Mouse (Mus musculus): ENCODE measurements at regions not wholly inside any gene's neighbourhood (a gene's known extent, or its start where the extent isn't known, plus 50 kb on each side); places are given as distances from the start of the nearest gene placed in this dataset.

GRCm38 (mm10) chr7:123642596-123642995 lies 142.3 kb upstream of the Zkscan2 start:
- no peaks in the 10 kb centered on the region for H3K27me3 ChIP-seq (ENCODE audit: control insufficient read depth, insufficient read depth, low read length)
- no peak overlapping the region for H3K9ac ChIP-seq (ENCODE audit: low read length)
- DNase-seq (ENCODE audit: low spot score, missing footprints), result no peak
- no peak overlapping the region for H3K27ac ChIP-seq (ENCODE audit: low read depth, low read length)
- H3K4me1 ChIP-seq (ENCODE audit: control insufficient read depth, insufficient read depth, low read length), result no peaks in the 10 kb centered on the region
- no peak overlapping the region for H3K4me2 ChIP-seq
- ATAC-seq (ENCODE audit: low FRiP score), result peak; percentile 77
- H3K4me3 ChIP-seq (ENCODE audit: low read depth, low read length), result no peak overlapping the region
- H3K36me3 ChIP-seq (ENCODE audit: control insufficient read depth, insufficient read depth, low read length), result no peaks in the 10 kb centered on the region
- H3K9me3 ChIP-seq (ENCODE audit: control insufficient read depth, low read length), result no peaks in the 10 kb centered on the region
- WGBS, result 40% methylated on average over 4 of the region's 4 CpGs

- Histone ChIP-seq H3K36me3 (ENCODE audit: control insufficient read depth, insufficient read depth, low read length) (no peaks in the 10 kb centered on the region), H3K27me3 (ENCODE audit: control insufficient read depth, insufficient read depth, low read length) (no peaks in the 10 kb centered on the region), H3K27ac (ENCODE audit: low read depth, low read length) (no peak overlapping the region), H3K4me2 (no peak overlapping the region), H3K9me3 (ENCODE audit: control insufficient read depth, low read length) (no peaks in the 10 kb centered on the region), H3K9ac (ENCODE audit: low read length) (no peak overlapping the region), H3K4me3 (ENCODE audit: low read depth, low read length) (no peak overlapping the region), H3K4me1 (ENCODE audit: control insufficient read depth, insufficient read depth, low read length) (no peaks in the 10 kb centered on the region)
- no peak for DNase-seq (ENCODE audit: low spot score, missing footprints)
- ATAC-seq (ENCODE audit: low FRiP score), result no peak
- 56% methylated on average over 2 of the region's 2 CpGs for WGBS
Observed at GRCm38 (mm10) chr7:123643426-123643825, 143.2 kb upstream of the Zkscan2 start.

- ATAC-seq (ENCODE audit: low FRiP score) (no peak), DNase-seq (ENCODE audit: low spot score, missing footprints) (no peak)
- H3K9ac ChIP-seq (ENCODE audit: low read length), result no peak overlapping the region
- no peaks in the 10 kb centered on the region for H3K36me3 ChIP-seq (ENCODE audit: control insufficient read depth, insufficient read depth, low read length)
- no peaks in the 10 kb centered on the region for H3K9me3 ChIP-seq (ENCODE audit: control insufficient read depth, low read length)
- 93% methylated on average over 3 of the region's 3 CpGs for WGBS
- H3K27ac ChIP-seq (ENCODE audit: low read depth, low read length), result no peak overlapping the region
- H3K4me1 ChIP-seq (ENCODE audit: control insufficient read depth, insufficient read depth, low read length), result no peaks in the 10 kb centered on the region
- no peak overlapping the region for H3K4me3 ChIP-seq (ENCODE audit: low read depth, low read length)
- no peaks in the 10 kb centered on the region for H3K27me3 ChIP-seq (ENCODE audit: control insufficient read depth, insufficient read depth, low read length)
- no peak overlapping the region for H3K4me2 ChIP-seq
Observed at GRCm38 (mm10) chr7:123645521-123645920, 145.3 kb upstream of the Zkscan2 start.

- Histone ChIP-seq H3K4me1 (ENCODE audit: control insufficient read depth, insufficient read depth, low read length) (no peaks in the 10 kb centered on the region), H3K36me3 (ENCODE audit: control insufficient read depth, insufficient read depth, low read length) (no peaks in the 10 kb centered on the region), H3K27ac (ENCODE audit: low read depth, low read length) (no peak overlapping the region), H3K27me3 (ENCODE audit: control insufficient read depth, insufficient read depth, low read length) (no peaks in the 10 kb centered on the region), H3K4me2 (no peak overlapping the region), H3K9me3 (ENCODE audit: control insufficient read depth, low read length) (no peaks in the 10 kb centered on the region), H3K9ac (ENCODE audit: low read length) (no peak overlapping the region), H3K4me3 (ENCODE audit: low read depth, low read length) (no peak overlapping the region)
- 52% methylated on average over 5 of the region's 5 CpGs for WGBS
- no peak for DNase-seq (ENCODE audit: low spot score, missing footprints)
- no peak for ATAC-seq (ENCODE audit: low FRiP score)
Observed at GRCm38 (mm10) chr7:123665459-123665858, 165.2 kb upstream of the Zkscan2 start.

- ATAC-seq (ENCODE audit: low FRiP score), result no peak
- no peaks in the 10 kb centered on the region for H3K36me3 ChIP-seq (ENCODE audit: control insufficient read depth, insufficient read depth, low read length)
- H3K4me1 ChIP-seq (ENCODE audit: control insufficient read depth, insufficient read depth, low read length), result no peaks in the 10 kb centered on the region
Observed at GRCm38 (mm10) chr7:123684762-123685161, 184.5 kb upstream of the Zkscan2 start.

GRCm38 (mm10) chr7:123686547-123686946 lies 186.3 kb upstream of the Zkscan2 start:
- Histone ChIP-seq H3K9me3 (ENCODE audit: control insufficient read depth, low read length) (no peaks in the 10 kb centered on the region), H3K9ac (ENCODE audit: low read length) (no peak overlapping the region), H3K27ac (ENCODE audit: low read depth, low read length) (no peak overlapping the region), H3K4me3 (ENCODE audit: low read depth, low read length) (no peak overlapping the region), H3K27me3 (ENCODE audit: control insufficient read depth, insufficient read depth, low read length) (no peaks in the 10 kb centered on the region), H3K4me1 (ENCODE audit: control insufficient read depth, insufficient read depth, low read length) (no peaks in the 10 kb centered on the region), H3K36me3 (ENCODE audit: control insufficient read depth, insufficient read depth, low read length) (no peaks in the 10 kb centered on the region), H3K4me2 (no peak overlapping the region)
- WGBS, result 84% methylated on average over 3 of the region's 3 CpGs
- DNase-seq (ENCODE audit: low spot score, missing footprints) (no peak), ATAC-seq (ENCODE audit: low FRiP score) (no peak)

More at GRCm38 (mm10) chr7:123684762-123685161, 184.5 kb upstream of the Zkscan2 start:
- Histone ChIP-seq H3K27me3 (ENCODE audit: control insufficient read depth, insufficient read depth, low read length) (no peaks in the 10 kb centered on the region), H3K9ac (ENCODE audit: low read length) (no peak overlapping the region), H3K9me3 (ENCODE audit: control insufficient read depth, low read length) (no peaks in the 10 kb centered on the region), H3K27ac (ENCODE audit: low read depth, low read length) (no peak overlapping the region), H3K4me2 (no peak overlapping the region), H3K4me3 (ENCODE audit: low read depth, low read length) (no peak overlapping the region)
- no peak for DNase-seq (ENCODE audit: low spot score, missing footprints)
- WGBS, result 90% methylated on average over 3 of the region's 3 CpGs

GRCm38 (mm10) chr7:123731016-123731415 lies 230.8 kb upstream of the Zkscan2 start:
- no peaks in the 10 kb centered on the region for H3K36me3 ChIP-seq (ENCODE audit: control insufficient read depth, insufficient read depth, low read length)
- 82% methylated on average over 4 of the region's 4 CpGs for WGBS

GRCm38 (mm10) chr7:123733061-123733460 lies 232.8 kb upstream of the Zkscan2 start:
- H3K9ac ChIP-seq (ENCODE audit: low read length), result no peak overlapping the region
- 87% methylated on average over 3 of the region's 3 CpGs for WGBS
- H3K4me2 ChIP-seq, result no peak overlapping the region
- DNase-seq (ENCODE audit: low spot score, missing footprints) (no peak), ATAC-seq (ENCODE audit: low FRiP score) (no peak)
- no peaks in the 10 kb centered on the region for H3K27me3 ChIP-seq (ENCODE audit: control insufficient read depth, insufficient read depth, low read length)
- no peak overlapping the region for H3K4me3 ChIP-seq (ENCODE audit: low read depth, low read length)
- H3K27ac ChIP-seq (ENCODE audit: low read depth, low read length), result no peak overlapping the region
- no peaks in the 10 kb centered on the region for H3K9me3 ChIP-seq (ENCODE audit: control insufficient read depth, low read length)
- H3K4me1 ChIP-seq (ENCODE audit: control insufficient read depth, insufficient read depth, low read length), result no peaks in the 10 kb centered on the region
- no peaks in the 10 kb centered on the region for H3K36me3 ChIP-seq (ENCODE audit: control insufficient read depth, insufficient read depth, low read length)

More at GRCm38 (mm10) chr7:123731016-123731415, 230.8 kb upstream of the Zkscan2 start:
- no peak overlapping the region for H3K4me2 ChIP-seq
- no peak overlapping the region for H3K27ac ChIP-seq (ENCODE audit: low read depth, low read length)
- no peak for ATAC-seq (ENCODE audit: low FRiP score)
- no peak for DNase-seq (ENCODE audit: low spot score, missing footprints)
- H3K9me3 ChIP-seq (ENCODE audit: control insufficient read depth, low read length), result no peaks in the 10 kb centered on the region
- no peak overlapping the region for H3K4me3 ChIP-seq (ENCODE audit: low read depth, low read length)
- H3K9ac ChIP-seq (ENCODE audit: low read length), result no peak overlapping the region
- no peaks in the 10 kb centered on the region for H3K27me3 ChIP-seq (ENCODE audit: control insufficient read depth, insufficient read depth, low read length)
- no peaks in the 10 kb centered on the region for H3K4me1 ChIP-seq (ENCODE audit: control insufficient read depth, insufficient read depth, low read length)

- Histone ChIP-seq H3K4me3 (ENCODE audit: low read depth, low read length) (no peak overlapping the region), H3K36me3 (ENCODE audit: control insufficient read depth, insufficient read depth, low read length) (no peaks in the 10 kb centered on the region), H3K9ac (ENCODE audit: low read length) (no peak overlapping the region), H3K4me1 (ENCODE audit: control insufficient read depth, insufficient read depth, low read length) (no peaks in the 10 kb centered on the region), H3K27ac (ENCODE audit: low read depth, low read length) (no peak overlapping the region), H3K9me3 (ENCODE audit: control insufficient read depth, low read length) (no peaks in the 10 kb centered on the region), H3K4me2 (no peak overlapping the region), H3K27me3 (ENCODE audit: control insufficient read depth, insufficient read depth, low read length) (no peaks in the 10 kb centered on the region)
- DNase-seq (ENCODE audit: low spot score, missing footprints), result no peak
- WGBS, result 84% methylated on average over 4 of the region's 4 CpGs
- no peak for ATAC-seq (ENCODE audit: low FRiP score)
Observed at GRCm38 (mm10) chr7:123747986-123748385, 234.7 kb upstream of the Hs3st4 start.

GRCm38 (mm10) chr7:123753252-123753651 lies 229.4 kb upstream of the Hs3st4 start:
- DNase-seq (ENCODE audit: low spot score, missing footprints) (no peak), ATAC-seq (ENCODE audit: low FRiP score) (no peak)
- no peak overlapping the region for H3K4me2 ChIP-seq
- H3K9me3 ChIP-seq (ENCODE audit: control insufficient read depth, low read length), result no peaks in the 10 kb centered on the region
- no peak overlapping the region for H3K4me3 ChIP-seq (ENCODE audit: low read depth, low read length)
- no peak overlapping the region for H3K9ac ChIP-seq (ENCODE audit: low read length)
- no peak overlapping the region for H3K27ac ChIP-seq (ENCODE audit: low read depth, low read length)
- H3K36me3 ChIP-seq (ENCODE audit: control insufficient read depth, insufficient read depth, low read length), result no peaks in the 10 kb centered on the region
- WGBS, result 80% methylated on average over 3 of the region's 3 CpGs
- no peaks in the 10 kb centered on the region for H3K27me3 ChIP-seq (ENCODE audit: control insufficient read depth, insufficient read depth, low read length)
- no peaks in the 10 kb centered on the region for H3K4me1 ChIP-seq (ENCODE audit: control insufficient read depth, insufficient read depth, low read length)

Measured in midbrain, embryonic 11.5 days (tissue).